Mouse (Mus musculus) MEL (cell line): ENCODE data around the gene Ttk.

Source experiments
- CTCF ChIP-seq, 3 experiments: IDR thresholded peaks in 2 of 3; conservative IDR thresholded peaks in 1 of 3; 2 replicates each; pipeline ENCODE4 v1.5.1; 2011 to 2012; ENCODE audit warnings: low read length in 3 of 3, low read depth in 2 of 3, mild to moderate bottlenecking in 2 of 3, improper control_type of control experiment in 1 of 3, inconsistent platforms in 1 of 3, mixed read lengths in 1 of 3, moderate library complexity in 1 of 3; ENCODE audit not compliant: control insufficient read depth in 1 of 3, insufficient read depth in 1 of 3, poor library complexity in 1 of 3, severe bottlenecking in 1 of 3
- E2F4 ChIP-seq: IDR thresholded peaks from 2 replicates; pipeline ENCODE4 v1.6.1; 2011; ENCODE audit warnings: low read depth, low read length, improper control_type of control experiment, borderline replicate concordance
- EP300 ChIP-seq, 2 experiments: IDR thresholded peaks; 2 replicates each; pipeline ENCODE4 v1.6.1; 2011; ENCODE audit warnings: improper control_type of control experiment in 2 of 2, low read length in 2 of 2, low read depth in 1 of 2, mild to moderate bottlenecking in 1 of 2
- HCFC1 ChIP-seq: IDR thresholded peaks from 2 replicates; pipeline ENCODE4 v1.6.1; 2012; ENCODE audit warnings: low read depth, mild to moderate bottlenecking, inconsistent platforms, low read length, improper control_type of control experiment, moderate library complexity
- NRF1 ChIP-seq: IDR thresholded peaks from 2 replicates; pipeline ENCODE4 v1.6.1; 2014; ENCODE audit warnings: low read depth, mild to moderate bottlenecking, inconsistent platforms, low read length, improper control_type of control experiment, moderate library complexity; ENCODE audit not compliant: poor library complexity, insufficient read depth, severe bottlenecking
- POLR2A ChIP-seq, 2 experiments: IDR thresholded peaks; 2 replicates each; pipeline ENCODE4 v1.6.1; 2011 to 2012; ENCODE audit warnings: low read length in 2 of 2, mild to moderate bottlenecking in 2 of 2, control low read depth in 1 of 2, improper control_type of control experiment in 1 of 2, low read depth in 1 of 2, moderate library complexity in 1 of 2; ENCODE audit not compliant: control insufficient read depth in 1 of 2, insufficient read depth in 1 of 2, poor library complexity in 1 of 2
- POLR2AphosphoS5 ChIP-seq: IDR thresholded peaks from 2 replicates; pipeline ENCODE4 v1.6.1; 2012; ENCODE audit warnings: low read depth, borderline replicate concordance, mild to moderate bottlenecking, inconsistent platforms, low read length, moderate library complexity, mixed read lengths
- TBP ChIP-seq: IDR thresholded peaks from 2 replicates; pipeline ENCODE4 v1.8.0; 2011; ENCODE audit warnings: low read depth, low read length, improper control_type of control experiment
- USF1 ChIP-seq: IDR thresholded peaks from 2 replicates; pipeline ENCODE4 v1.6.1; 2014; ENCODE audit warnings: low read depth, mild to moderate bottlenecking, inconsistent platforms, low read length, improper control_type of control experiment, moderate library complexity
- ZKSCAN1 ChIP-seq: IDR thresholded peaks from 2 replicates; pipeline ENCODE4 v1.6.1; 2012; ENCODE audit warnings: low read depth, mild to moderate bottlenecking, inconsistent platforms, low read length, improper control_type of control experiment, moderate library complexity

DNA sequence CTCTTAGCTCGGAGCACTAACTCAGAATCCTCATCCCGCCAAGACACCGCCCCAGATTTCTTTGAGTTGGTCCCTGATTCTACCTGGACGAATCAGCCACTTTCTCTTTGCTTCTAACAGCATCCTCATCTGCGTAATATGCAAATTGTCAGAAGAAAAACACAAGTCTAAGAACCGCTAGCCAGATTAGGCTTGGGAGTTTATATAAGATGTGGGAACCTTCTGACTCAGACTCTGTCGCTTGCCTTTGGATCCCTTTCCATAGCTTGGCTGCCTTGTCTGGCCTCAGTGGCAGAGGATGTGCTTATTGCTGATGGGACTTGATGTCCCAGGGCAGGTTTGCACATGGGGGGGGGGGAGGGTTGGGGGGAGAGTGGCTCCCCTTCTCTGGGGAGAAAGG, 37.6 kb upstream of the Ttk start:
- no peak for TF ChIP-seq E2F4
- TF ChIP-seq NRF1 = no peak
- TF ChIP-seq TBP = no peak
- TF ChIP-seq POLR2AphosphoS5 = no peak
- no peak for TF ChIP-seq EP300 (IDR thresholded peaks at IDR 0.05; ENCODE audit: low read depth in 1 of 2, low read length in 2 of 2)
- no peak for TF ChIP-seq CTCF (IDR thresholded peaks at IDR 0.05 in 2 of 3, conservative IDR thresholded peaks at IDR 0.05 in 1 of 3; ENCODE audit: control insufficient read depth in 1 of 3, insufficient read depth in 1 of 3, low read depth in 2 of 3, low read length in 3 of 3, poor library complexity in 1 of 3, severe bottlenecking in 1 of 3)
- TF ChIP-seq USF1 = no peak
- no peak for TF ChIP-seq POLR2A (IDR thresholded peaks at IDR 0.05; ENCODE audit: control insufficient read depth in 1 of 2, insufficient read depth in 1 of 2, low read depth in 1 of 2, low read length in 2 of 2, poor library complexity in 1 of 2)
- no peak for TF ChIP-seq ZKSCAN1
- TF ChIP-seq HCFC1 = no peak
